Mouse (Mus musculus) testis, adult 2 months (tissue): ENCODE measurements around the gene Morc1. TPM values are rescaled to one million over a fixed set of nuclear protein-coding genes. Genes with fewer than 3 reads are reported as not detected.

ENCODE experiments used
- H3K27ac ChIP-seq: fragments of 200-500 bp; 2 replicates; pipeline ENCODE4 v1.5.1; 2012; ENCODE audit warnings: low read depth, low read length; ENCODE audit not compliant: control insufficient read depth, insufficient read depth
- H3K27me3 ChIP-seq: fragments of 200-500 bp; 2 replicates; pipeline ENCODE4 v1.6.1; 2012; ENCODE audit warnings: mild to moderate bottlenecking, low read length, moderate library complexity; ENCODE audit not compliant: control insufficient read depth, insufficient read depth
- H3K36me3 ChIP-seq: fragments of 200-500 bp; 2 replicates; pipeline ENCODE4 v1.6.1; 2012; ENCODE audit warnings: mild to moderate bottlenecking, low read length; ENCODE audit not compliant: control insufficient read depth, insufficient read depth
- H3K4me1 ChIP-seq: fragments of 200-500 bp; 2 replicates; pipeline ENCODE4 v1.6.1; 2012; ENCODE audit warnings: low read length; ENCODE audit not compliant: control insufficient read depth, insufficient read depth
- H3K4me3 ChIP-seq: fragments of 200-500 bp; 2 replicates; pipeline ENCODE4 v1.5.1; 2012; ENCODE audit warnings: low read depth, mild to moderate bottlenecking, low read length, moderate library complexity, mixed read lengths; ENCODE audit not compliant: control insufficient read depth
- CTCF ChIP-seq: fragments of 200-500 bp; IDR thresholded peaks from 2 replicates; pipeline ENCODE4 v1.5.1; 2012; ENCODE audit warnings: low read depth, mild to moderate bottlenecking, inconsistent platforms, low read length, moderate library complexity; ENCODE audit not compliant: control insufficient read depth, insufficient read depth, insufficient replicate concordance
- POLR2A ChIP-seq: fragments of 200-500 bp; IDR thresholded peaks from 2 replicates; pipeline ENCODE4 v1.6.1; 2012; ENCODE audit warnings: low read depth, mild to moderate bottlenecking, inconsistent platforms, low read length, moderate library complexity; ENCODE audit not compliant: control insufficient read depth
- polyA plus RNA-seq: library from polyadenylated mRNA; depleted of rRNA; stranded (reverse); fragments of >200 nt; gene quantifications from 2 replicates; pipeline ENCODE4 v1.2.3, GENCODE M21; 2012

Gene Morc1
- polyA plus RNA-seq, 1 experiment = 1.0 TPM

GRCm38 (mm10) chr16:48570354-48570753 lies 139.3 kb downstream of the Morc1 start:
- no peak for TF ChIP-seq POLR2A
- peak; percentile 82; the same call in 1 of the 2 replicates for TF ChIP-seq CTCF
- Histone ChIP-seq H3K4me1 (no peaks in the 10 kb centered on the region), H3K27me3 (no peaks in the 10 kb centered on the region), H3K27ac (no peak overlapping the region), H3K36me3 (no peaks in the 10 kb centered on the region), H3K4me3 (no peak overlapping the region)

GRCm38 (mm10) chr16:48574072-48574471 lies 143.0 kb downstream of the Morc1 start:
- TF ChIP-seq POLR2A (no peak), CTCF (no peak)
- H3K36me3 ChIP-seq = no peaks in the 10 kb centered on the region
- no peaks in the 10 kb centered on the region for H3K4me1 ChIP-seq
- H3K27me3 ChIP-seq = no peaks in the 10 kb centered on the region
- H3K27ac ChIP-seq = no peak overlapping the region
- H3K4me3 ChIP-seq = no peak overlapping the region

GRCm38 (mm10) chr16:48574499-48574898 lies 143.5 kb downstream of the Morc1 start:
- Histone ChIP-seq H3K27ac (no peak overlapping the region), H3K36me3 (no peaks in the 10 kb centered on the region), H3K27me3 (no peaks in the 10 kb centered on the region), H3K4me3 (no peak overlapping the region), H3K4me1 (no peaks in the 10 kb centered on the region)
- TF ChIP-seq CTCF (no peak), POLR2A (no peak)

DNA sequence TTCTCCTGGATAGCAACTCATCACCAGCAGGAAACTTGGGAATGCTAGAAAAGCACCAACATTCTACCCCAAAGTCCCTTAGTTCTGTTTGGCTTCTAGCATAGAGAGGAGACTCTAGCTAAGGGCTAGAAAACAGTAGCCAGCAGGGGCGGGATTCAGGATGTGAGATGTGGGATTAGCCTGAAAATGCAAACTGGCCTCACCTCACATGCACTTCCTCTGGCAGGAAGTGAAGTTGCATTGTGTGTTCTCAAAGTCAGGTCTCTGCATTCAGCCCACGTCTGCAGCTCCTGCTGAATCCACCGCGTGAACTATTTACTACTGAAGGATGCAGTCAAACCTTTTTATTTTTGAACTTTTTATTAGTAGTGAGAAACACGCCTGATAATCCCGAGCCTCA lies 154.3 kb downstream of the Morc1 start:
- TF ChIP-seq CTCF = no peak
- no peak for TF ChIP-seq POLR2A
- no peak overlapping the region for H3K4me3 ChIP-seq
- H3K27ac ChIP-seq = no peak overlapping the region
- H3K4me1 ChIP-seq = no peaks in the 10 kb centered on the region
- no peaks in the 10 kb centered on the region for H3K27me3 ChIP-seq
- H3K36me3 ChIP-seq = no peaks in the 10 kb centered on the region

DNA sequence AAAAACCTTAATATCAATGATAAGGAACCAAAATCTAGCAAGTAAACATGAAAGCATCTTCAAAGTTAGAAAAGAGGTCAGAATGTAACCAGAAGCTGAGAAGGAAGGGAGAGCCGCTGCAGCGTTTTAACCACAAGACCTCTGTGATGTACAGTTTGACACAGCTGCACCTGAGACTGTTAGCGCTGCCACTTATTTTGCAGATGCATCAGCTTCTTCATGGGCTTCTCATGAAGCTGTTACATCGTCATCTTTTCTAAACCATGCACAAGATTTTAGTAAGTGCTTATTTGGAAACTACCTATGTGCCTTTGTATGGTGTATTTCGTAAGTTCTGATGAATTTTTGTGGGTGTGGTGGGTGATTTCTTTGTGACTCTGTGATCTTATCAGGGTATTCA lies 163.4 kb downstream of the Morc1 start:
- no peaks in the 10 kb centered on the region for H3K36me3 ChIP-seq
- TF ChIP-seq POLR2A (no peak), CTCF (no peak)
- no peak overlapping the region for H3K27ac ChIP-seq
- no peaks in the 10 kb centered on the region for H3K4me1 ChIP-seq
- no peak overlapping the region for H3K4me3 ChIP-seq
- H3K27me3 ChIP-seq = no peaks in the 10 kb centered on the region

- Histone ChIP-seq H3K36me3 (no peaks in the 10 kb centered on the region), H3K27me3 (no peaks in the 10 kb centered on the region), H3K4me3 (no peak overlapping the region), H3K27ac (no peak overlapping the region), H3K4me1 (no peaks in the 10 kb centered on the region)
- TF ChIP-seq POLR2A (no peak), CTCF (no peak)
Measured at GRCm38 (mm10) chr16:48595216-48595615, 164.2 kb downstream of the Morc1 start.

DNA sequence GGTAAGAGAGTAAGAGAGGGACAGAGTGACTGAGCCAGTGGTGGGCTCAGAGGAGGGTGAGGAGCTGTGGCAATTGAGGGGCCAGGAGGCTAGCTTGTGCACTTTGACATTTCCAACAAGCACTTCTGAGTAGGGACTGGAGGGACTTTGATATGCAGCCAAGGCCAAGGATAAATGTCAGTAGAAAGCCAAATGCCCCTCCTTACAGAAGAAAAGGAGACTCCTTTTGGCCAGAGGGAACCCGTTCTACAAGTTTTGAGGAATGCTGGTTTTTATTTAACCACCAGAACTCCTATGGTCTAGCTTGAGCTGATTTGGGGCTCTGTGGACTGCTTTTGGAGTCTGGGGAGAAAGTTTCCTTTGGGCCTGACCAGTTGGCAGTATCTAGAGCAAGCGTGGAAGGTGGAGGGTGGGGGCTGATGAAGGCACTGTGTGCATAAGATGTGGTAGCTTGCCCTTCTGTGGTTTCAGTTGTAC lies 172.7 kb downstream of the Morc1 start:
- H3K27ac ChIP-seq = no peak overlapping the region
- no peaks in the 10 kb centered on the region for H3K4me1 ChIP-seq

DNA sequence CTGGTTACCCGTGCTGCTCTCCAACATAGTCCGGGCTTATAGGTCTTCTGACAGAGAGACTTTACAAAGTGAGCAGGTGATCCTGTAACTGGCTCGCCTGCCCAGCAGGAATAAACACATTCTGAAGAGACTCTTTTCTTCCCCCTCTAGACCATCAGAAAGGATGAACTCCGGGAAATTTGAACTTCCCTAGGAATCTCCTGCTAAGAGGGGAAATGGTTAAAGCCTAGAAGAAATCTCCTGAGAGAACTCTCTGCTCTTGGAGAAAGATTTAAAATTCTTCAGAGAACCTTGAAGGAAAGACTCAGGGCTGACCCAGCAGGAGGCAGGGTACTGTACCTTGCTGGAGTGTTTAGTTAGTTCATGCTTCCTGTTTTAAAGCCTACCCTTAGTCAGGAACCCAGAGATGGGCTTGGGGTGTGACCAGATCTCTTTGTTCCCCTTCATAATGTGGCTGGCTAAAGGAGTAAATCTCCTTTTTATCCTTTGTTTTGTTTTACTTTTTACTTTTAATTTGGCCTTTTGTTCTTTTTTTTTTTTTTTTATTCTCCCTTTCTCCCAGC lies 175.5 kb downstream of the Morc1 start:
- TF ChIP-seq POLR2A (no peak), CTCF (no peak)
- H3K36me3 ChIP-seq = no peaks in the 10 kb centered on the region
- no peak overlapping the region for H3K4me3 ChIP-seq
- H3K27me3 ChIP-seq = no peaks in the 10 kb centered on the region
- H3K4me1 ChIP-seq = no peaks in the 10 kb centered on the region
- H3K27ac ChIP-seq = no peak overlapping the region

More for the DNA sequence above, 172.7 kb downstream of the Morc1 start:
- no peaks in the 10 kb centered on the region for H3K36me3 ChIP-seq
- H3K4me3 ChIP-seq = no peak overlapping the region
- H3K27me3 ChIP-seq = no peaks in the 10 kb centered on the region
- TF ChIP-seq POLR2A = no peak
- TF ChIP-seq CTCF = no peak
